Mouse (Mus musculus) activated CD4-positive, CD25-positive, alpha-beta regulatory T cell, adult 9 weeks (primary cell): Measurements from ENCODE around the gene Zfp775. TPM values are rescaled to one million over a fixed set of nuclear protein-coding genes. Genes with fewer than 3 reads are reported as not detected.

Experiments used
- polyA plus RNA-seq: library from polyadenylated mRNA; unstranded; fragments of 100-300 nt; shearing (Covaris generic); gene quantifications from one replicate; pipeline ENCODE4 v1.2.1, GENCODE M21; 2017

Gene Zfp775
- 3.4 TPM for polyA plus RNA-seq

GRCm38 (mm10) chr6:48601271-48602079 lies at the start of gene Zfp775:
Gene Zfp775, plus strand, starts transcription at chr6:48602063.

GRCm38 (mm10) chr6:48554280-48555103 lies 47.4 kb upstream of the Zfp775 start, which contains the start of gene Lrrc61:
Gene Lrrc61, plus strand, starts transcription at chr6:48554796.

GRCm38 (mm10) chr6:48572572-48573061 lies 29.2 kb upstream of the Zfp775 start, which contains the start of gene Rarres2:
Gene Rarres2, minus strand, starts transcription at chr6:48572789.

DNA sequence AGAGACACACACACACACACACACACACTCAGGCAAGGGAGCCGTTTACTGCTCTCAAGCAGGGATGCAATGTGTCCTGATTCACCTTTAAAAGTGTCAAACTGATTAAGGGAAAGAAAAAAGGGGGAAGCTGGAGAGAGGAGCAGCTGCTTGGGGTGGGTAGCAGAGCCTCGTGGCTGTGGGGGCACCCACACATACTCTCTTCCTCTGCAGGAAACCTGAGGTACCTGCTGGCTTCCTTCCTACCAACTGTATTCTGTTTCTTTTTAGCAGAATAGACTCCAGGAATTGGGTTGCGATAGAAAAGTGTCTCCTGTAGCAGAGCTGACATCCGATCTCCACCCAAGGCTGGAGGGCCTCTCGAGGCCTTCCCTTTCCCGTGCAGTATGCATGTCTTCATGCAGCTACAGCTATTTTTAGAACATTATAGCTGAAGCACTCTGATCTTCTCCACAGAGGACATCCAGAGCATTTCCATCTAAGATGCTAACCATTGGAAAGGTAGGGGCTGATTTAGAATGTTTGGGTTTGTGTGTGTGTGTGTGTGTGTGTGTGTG lies 12.6 kb upstream of the Zfp775 start, which contains the start of gene Gm45021:
TSS of gene Gm45021 (plus strand) at position 417 of the 557 bp plus-strand sequence.

DNA sequence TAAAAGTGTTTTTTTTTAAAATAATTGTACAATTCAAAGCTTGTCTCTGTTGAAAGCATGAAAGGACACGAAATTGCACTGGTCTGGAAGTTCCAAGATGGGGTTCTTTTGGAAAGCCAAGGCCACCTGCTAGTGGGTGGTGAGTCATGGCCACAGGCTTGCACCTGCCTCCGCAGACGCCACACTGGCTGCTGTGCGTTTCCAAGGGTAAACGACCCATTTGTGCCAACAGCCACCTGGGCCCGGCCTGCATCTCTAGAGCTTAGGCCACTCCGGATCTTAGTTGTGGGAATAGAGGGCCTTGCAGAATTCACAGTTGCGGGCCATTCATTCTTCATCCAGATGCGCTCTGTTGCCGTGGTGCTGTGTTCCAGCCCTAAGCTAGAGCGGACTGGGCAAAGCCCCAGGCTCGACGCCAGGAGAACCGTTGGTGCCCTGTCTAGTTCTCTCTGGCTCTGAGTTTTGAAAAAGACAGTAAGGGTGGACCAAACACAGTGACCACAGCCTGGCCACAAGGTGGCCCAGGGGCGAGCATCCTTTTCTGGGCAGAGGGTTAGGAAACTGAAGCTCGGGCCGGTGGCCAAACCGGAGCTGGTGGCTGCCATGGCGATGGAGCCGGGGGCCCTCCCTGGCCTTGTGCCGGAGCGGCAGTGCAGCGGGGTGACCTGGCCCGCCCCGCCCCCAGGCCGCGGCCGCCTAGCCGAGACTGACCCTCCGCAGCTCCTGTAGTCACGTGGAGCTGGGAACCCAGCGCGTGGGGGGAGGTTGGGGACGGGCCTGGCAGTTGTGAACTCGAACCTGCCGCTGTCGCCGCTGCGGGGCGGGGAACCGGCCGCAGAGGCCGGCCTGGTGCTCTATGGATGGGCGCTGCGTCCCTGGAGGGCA lies 8.5 kb upstream of the Zfp775 start, which contains the start of the genes Repin1 and Gm44965:
TSS of gene Repin1 (plus strand) at position 726 of the 885 bp plus-strand sequence.
TSS of gene Gm44965 (plus strand) at position 784 of the 885 bp plus-strand sequence.

DNA sequence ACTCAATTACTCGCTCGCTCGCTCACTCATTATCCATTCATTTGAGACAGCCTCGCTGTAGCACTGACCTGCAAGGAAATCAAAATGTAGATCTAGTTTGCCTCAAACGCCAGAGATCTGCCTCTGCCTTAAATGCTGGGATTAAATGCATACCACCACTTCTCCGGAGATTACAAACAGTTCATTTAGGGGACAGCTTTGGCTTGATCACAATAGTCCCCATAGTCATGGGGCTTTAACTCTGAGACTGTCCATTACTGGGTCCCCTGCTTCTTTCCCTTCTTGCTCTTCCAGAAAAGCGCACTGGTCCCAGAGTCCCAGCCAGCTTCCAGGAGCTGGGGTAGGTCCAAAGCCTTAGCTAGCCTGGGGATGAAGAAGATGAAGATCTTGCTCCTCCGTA lies 24.6 kb downstream of the Zfp775 start, which contains the start of gene AI854703:
TSS of gene AI854703 (plus strand) at position 301 of the 400 bp plus-strand sequence.

DNA sequence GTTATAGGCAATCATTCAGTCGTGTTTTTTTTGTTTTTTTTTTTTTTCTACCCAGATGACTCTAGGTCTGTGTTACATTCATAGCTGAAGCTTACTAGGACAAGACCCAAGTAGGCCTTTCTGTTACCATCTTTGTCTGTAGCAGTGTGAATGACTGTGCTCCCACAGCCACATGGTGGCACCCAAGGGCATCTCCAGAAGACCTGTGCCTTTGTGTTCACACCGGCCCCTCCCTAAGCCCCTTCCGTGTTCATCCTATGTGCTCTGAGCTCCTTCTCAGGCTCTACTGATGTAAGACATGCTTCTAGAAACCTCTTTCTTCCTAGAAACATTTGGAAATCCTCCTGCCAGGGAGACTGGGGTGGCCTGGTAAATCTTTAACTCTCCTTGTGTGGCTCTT lies 45.1 kb downstream of the Zfp775 start, which contains the start of gene Gimap8:
TSS of gene Gimap8 (plus strand) at position 240 of the 400 bp plus-strand sequence.

Other genes with a start within 250 kb of the Zfp775 start
- gene Krba1, start 206.5 kb upstream of the Zfp775 start, polyA plus RNA-seq: 33.9 TPM
- gene Zfp467, start 156.2 kb upstream of the Zfp775 start, polyA plus RNA-seq: 17.5 TPM
- gene Sspo, start 153.8 kb upstream of the Zfp775 start, polyA plus RNA-seq: 0.32 TPM
- 0.17 TPM for gene Atp6v0e2, start 64.4 kb upstream of the Zfp775 start, polyA plus RNA-seq
- 58.0 TPM for gene Lrrc61, start 47.3 kb upstream of the Zfp775 start, polyA plus RNA-seq
- gene Rarres2, start 29.3 kb upstream of the Zfp775 start, polyA plus RNA-seq: 0.70 TPM
- gene Gm45021, start 12.5 kb upstream of the Zfp775 start, polyA plus RNA-seq: not detected
- gene Repin1, start 8.2 kb upstream of the Zfp775 start, polyA plus RNA-seq: 5.3 TPM
- 1.6 TPM for gene Gm44965, start 8.1 kb upstream of the Zfp775 start, polyA plus RNA-seq
- gene AI854703, start 24.7 kb downstream of the Zfp775 start, polyA plus RNA-seq: 3.6 TPM
- gene Gimap8, start 45.2 kb downstream of the Zfp775 start, polyA plus RNA-seq: 210 TPM
- gene Gimap9, start 74.1 kb downstream of the Zfp775 start, polyA plus RNA-seq: 321 TPM
- 1,867 TPM for gene Gimap4, start 82.5 kb downstream of the Zfp775 start, polyA plus RNA-seq
- 1,010 TPM for gene Gimap6, start 106.2 kb downstream of the Zfp775 start, polyA plus RNA-seq
- gene Gm28053, start 116.5 kb downstream of the Zfp775 start, polyA plus RNA-seq: 32.1 TPM
- gene Gimap7, start 116.6 kb downstream of the Zfp775 start, polyA plus RNA-seq: 594 TPM
- gene Gimap1, start 137.0 kb downstream of the Zfp775 start, polyA plus RNA-seq: 290 TPM
- 244 TPM for gene Gimap5, start 144.1 kb downstream of the Zfp775 start, polyA plus RNA-seq
- gene Gimap3, start 168.8 kb downstream of the Zfp775 start, polyA plus RNA-seq: 2,373 TPM
- gene Tmem176a, start 238.9 kb downstream of the Zfp775 start, polyA plus RNA-seq: 6.7 TPM
- gene Tmem176b, start 239.4 kb downstream of the Zfp775 start, polyA plus RNA-seq: 13.0 TPM